Mouse (Mus musculus) heart, adult 2 months (tissue): ENCODE measurements around the gene Slc34a2.

Experiments
- CTCF ChIP-seq: fragments of 200-600 bp; IDR thresholded peaks from 2 replicates; pipeline ENCODE4 v1.8.1; 2022; ENCODE audit warnings: antibody characterized with exemption, mild to moderate bottlenecking, moderate library complexity
- EP300 ChIP-seq: fragments of 200-500 bp; IDR thresholded peaks from 2 replicates; pipeline ENCODE4 v1.6.1; 2011; ENCODE audit warnings: low read depth, low read length, control low read depth; ENCODE audit not compliant: insufficient read depth
- POLR2A ChIP-seq: fragments of 200-500 bp; IDR thresholded peaks from 2 replicates; pipeline ENCODE4 v1.6.1; 2011; ENCODE audit warnings: mild to moderate bottlenecking, low read depth, low read length, control low read depth; ENCODE audit not compliant: insufficient read depth

DNA sequence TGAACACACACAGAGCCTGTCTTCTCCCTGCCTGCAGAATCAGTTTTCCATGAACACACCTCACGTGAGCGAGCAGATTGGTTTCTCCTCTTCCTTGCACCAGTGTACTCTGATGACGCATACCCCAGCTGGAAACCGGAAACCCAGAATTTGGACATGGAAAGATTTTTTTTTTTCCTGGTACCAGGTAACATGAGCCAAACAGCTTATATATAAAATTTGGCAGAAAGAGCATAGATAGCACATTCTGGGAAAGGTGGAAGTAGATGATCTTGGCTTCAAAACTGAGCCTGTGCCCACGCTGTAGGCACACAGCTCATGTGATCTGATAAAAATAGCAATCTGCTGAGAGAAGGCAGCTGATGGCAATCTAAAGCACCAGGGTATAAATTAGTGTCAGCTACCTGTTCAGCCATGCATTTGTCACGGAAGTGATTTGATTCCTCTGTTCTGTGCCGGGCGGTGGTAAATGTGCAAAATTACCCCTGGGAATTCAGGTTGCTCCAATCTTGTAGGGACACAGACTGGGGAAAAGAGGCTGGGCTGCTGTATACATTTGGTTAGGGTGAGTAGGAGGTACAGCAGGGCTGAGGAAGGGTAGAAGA, 35.2 kb upstream of the Slc34a2 start:
- TF ChIP-seq POLR2A (no peak), CTCF (no peak), EP300 (no peak)
